Mouse (Mus musculus) liver, postnatal 0 days (tissue): Measurements from ENCODE around the gene Phf23. TPM values are rescaled to one million over a fixed set of nuclear protein-coding genes. Genes with fewer than 3 reads are reported as not detected.

Experiments used
- ATAC-seq: fragments of 200-750 bp; cut with Nextera tagmentation; 2 replicates; pipeline ENCODE4 v1.8.0; 2017; ENCODE audit warnings: mild to moderate bottlenecking, moderate library complexity
- DNase-seq: peaks from one replicate; pipeline ENCODE4 v3.0.0-alpha.2; 2016
- H3K27ac ChIP-seq: fragments of 300-500 bp; sonication (generic); 2 replicates; pipeline ENCODE4 v1.5.1; 2014; ENCODE audit warnings: antibody characterized with exemption, moderate library complexity, mild to moderate bottlenecking, low read depth
- H3K27me3 ChIP-seq: fragments of 300-500 bp; sonication (generic); 2 replicates; pipeline ENCODE4 v1.6.1; 2014; ENCODE audit warnings: low read length, control low read depth, mixed read lengths; ENCODE audit not compliant: insufficient read depth
- H3K36me3 ChIP-seq: fragments of 300-500 bp; sonication (generic); replicated peaks from 2 replicates; pipeline ENCODE4 v1.6.1; 2014; ENCODE audit warnings: mild to moderate bottlenecking, control low read depth, low read length, moderate library complexity, mixed read lengths; ENCODE audit not compliant: insufficient read depth
- H3K4me1 ChIP-seq: fragments of 300-500 bp; sonication (generic); 2 replicates; pipeline ENCODE4 v1.6.1; 2014; ENCODE audit warnings: antibody characterized with exemption, mild to moderate bottlenecking, control low read depth; ENCODE audit not compliant: insufficient read depth
- H3K4me2 ChIP-seq: fragments of 300-500 bp; sonication (generic); 2 replicates; pipeline ENCODE4 v1.6.1; 2014; ENCODE audit warnings: low read depth, mild to moderate bottlenecking, low read length, moderate library complexity, mixed read lengths
- H3K4me3 ChIP-seq: fragments of 300-500 bp; sonication (generic); 2 replicates; pipeline ENCODE4 v1.5.1; 2014; ENCODE audit warnings: low read depth, low read length
- H3K9ac ChIP-seq: fragments of 300-500 bp; sonication (generic); replicated peaks from 2 replicates; pipeline ENCODE4 v1.6.1; 2014; ENCODE audit warnings: mild to moderate bottlenecking, moderate library complexity
- H3K9me3 ChIP-seq: fragments of 300-500 bp; sonication (generic); 2 replicates; pipeline ENCODE4 v1.6.1; 2016; ENCODE audit warnings: mild to moderate bottlenecking, control low read depth, low read length, mixed read lengths
- CTCF ChIP-seq: sonication (generic); IDR thresholded peaks from 2 replicates; pipeline ENCODE4 v1.5.1; 2016; ENCODE audit warnings: antibody characterized with exemption, low read depth
- EP300 ChIP-seq: IDR thresholded peaks from 2 replicates; pipeline ENCODE4 v1.6.1; 2016; ENCODE audit warnings: antibody characterized with exemption, low read depth, mild to moderate bottlenecking
- WGBS: fragments of 180-500 bp; shearing (Covaris S2); extraction: QIAGEN DNeasy Blood & Tissue Kit; methylation state at CpG from one replicate; pipeline ENCODE4 v1.1.7; 2014; ENCODE audit not compliant: insufficient replicate concordance; 5-methylcytosine and 5-hydroxymethylcytosine counted together
- polyA plus RNA-seq: library from polyadenylated mRNA; unstranded; fragments of >200 nt; fragmentation: Nextera tagmentation; extraction: Ambion mirVana; gene quantifications from 2 replicates; pipeline ENCODE4 v1.2.1, GENCODE M21; 2015

Gene Phf23
- polyA plus RNA-seq, 1 experiment from 2014 or later = 19.5 TPM

DNA sequence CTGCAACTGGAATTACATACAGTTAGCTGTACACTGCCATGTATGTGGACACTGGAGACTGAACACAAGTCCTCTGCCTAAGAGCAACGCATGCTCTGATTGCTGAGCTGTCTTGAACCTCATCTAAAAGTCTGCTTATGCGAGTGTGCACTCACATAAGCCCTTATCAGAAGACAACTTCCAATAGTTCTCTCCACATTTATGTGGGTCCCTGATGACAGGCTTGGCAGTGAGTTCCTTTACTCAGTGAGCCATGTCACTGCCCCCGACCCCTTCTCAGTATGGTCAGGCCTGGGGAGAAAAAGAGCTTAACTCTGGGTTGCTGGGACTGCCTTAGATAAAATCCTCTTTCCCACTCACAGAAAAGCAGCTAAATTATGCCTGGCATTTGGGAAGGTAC, 21.1 kb downstream of the Phf23 start, which contains the start of gene Dlg4:
Gene Dlg4 (plus strand): TSS at position 274 of the 400 bp plus-strand sequence.
- Histone ChIP-seq H3K4me3 (no peak within 1 kb of the TSS), H3K36me3 (peaks cover 18% of the 10 kb centered on the region), H3K4me2 (no peak within 1 kb of the TSS), H3K9ac (no peak within 1 kb of the TSS; the same call in 1 of the 2 replicates), H3K9me3 (no peaks in the 10 kb centered on the region), H3K4me1 (peaks cover 22% of the 10 kb centered on the region), H3K27ac (no peak within 1 kb of the TSS), H3K27me3 (no peaks in the 10 kb centered on the region)
- WGBS = 77% methylated on average over 3 of the region's 3 CpGs
- ATAC-seq = no peak
- DNase-seq = no peak
- TF ChIP-seq CTCF (no peak), EP300 (no peak)

DNA sequence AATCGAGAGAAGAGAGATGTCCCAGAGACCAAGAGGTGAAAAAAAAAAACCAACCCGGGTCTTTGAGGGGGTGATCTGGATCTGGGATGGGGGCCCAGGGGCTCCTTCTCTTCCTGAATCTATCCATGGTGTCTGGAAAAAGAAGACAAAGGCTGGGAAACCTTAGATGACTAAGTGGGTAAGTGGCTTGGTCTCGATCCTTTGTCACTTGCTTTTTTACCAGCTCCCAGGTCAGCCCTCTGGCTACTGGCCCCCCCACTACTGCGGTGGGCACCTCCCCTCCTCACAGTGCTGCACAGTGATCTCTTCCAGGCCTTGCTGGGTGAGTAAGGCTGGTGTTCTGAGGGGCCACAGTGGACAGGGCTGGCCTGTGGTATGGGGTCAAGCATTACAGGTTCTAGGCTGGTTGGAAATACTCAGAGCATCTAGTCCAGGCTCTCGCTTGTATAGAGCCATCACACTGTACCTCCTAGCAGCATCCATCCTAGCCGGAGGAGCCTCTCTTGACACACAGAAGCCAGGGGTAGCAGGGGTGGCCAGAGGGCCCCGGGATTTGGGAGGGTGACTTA, 21.7 kb downstream of the Phf23 start:
- ATAC-seq (no peak), DNase-seq (no peak)
- no peak for TF ChIP-seq CTCF
- TF ChIP-seq EP300 = no peak
- Histone ChIP-seq H3K36me3 (peaks cover 12% of the 10 kb centered on the region), H3K9ac (no peak overlapping the region), H3K27me3 (no peaks in the 10 kb centered on the region), H3K9me3 (no peaks in the 10 kb centered on the region), H3K4me2 (no peak overlapping the region), H3K4me1 (peaks cover 22% of the 10 kb centered on the region), H3K27ac (no peak overlapping the region), H3K4me3 (no peak overlapping the region)
- whole genome bisulfite sequencing = 59% methylated on average over 7 of the region's 7 CpGs

DNA sequence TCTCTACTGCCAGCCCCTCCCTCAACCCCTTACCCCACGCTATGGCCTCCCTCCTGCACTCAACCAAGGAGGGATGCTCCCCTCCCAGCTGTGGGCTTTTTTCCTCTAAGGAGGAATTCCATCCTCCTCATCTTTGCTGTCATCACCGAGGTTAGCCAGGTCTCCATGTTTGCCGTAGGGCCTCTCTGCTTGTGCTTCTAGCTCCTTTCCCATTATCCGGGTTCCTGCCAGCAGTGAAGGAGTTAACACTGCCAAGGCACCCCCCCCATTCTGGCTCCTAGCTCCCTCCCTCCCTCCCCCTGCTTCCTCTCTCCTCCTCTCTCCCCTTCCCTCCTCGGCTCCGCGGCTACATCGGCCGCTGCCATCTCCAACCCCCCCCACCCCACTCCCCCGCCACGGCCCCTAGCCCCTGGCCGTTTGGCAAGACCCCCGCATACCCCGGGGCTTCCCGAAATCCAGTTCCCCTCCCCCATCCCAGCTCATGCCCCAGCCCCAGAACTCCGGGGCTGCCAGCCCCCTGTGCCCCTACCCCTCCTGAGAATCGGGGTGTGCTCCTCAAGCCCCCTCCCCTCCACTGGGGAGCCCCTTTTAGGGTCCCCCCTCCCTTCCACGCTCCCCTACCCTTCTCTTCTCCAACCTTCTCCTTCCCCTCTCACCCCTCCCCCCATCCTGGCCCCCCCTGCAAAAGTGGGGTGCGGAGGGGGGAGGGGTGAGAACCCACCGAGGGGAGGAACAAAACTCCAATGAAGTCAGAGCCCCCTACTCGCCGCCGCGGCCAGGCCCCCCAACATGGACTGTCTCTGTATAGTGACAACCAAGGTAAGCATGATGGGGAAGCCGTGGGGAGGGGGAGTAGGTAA, 22.8 kb downstream of the Phf23 start:
- DNase-seq = no peak

GRCm38 (mm10) chr11:70019495-70020021, 24.0 kb downstream of the Phf23 start:
- H3K9ac ChIP-seq = no peak overlapping the region

More for the DNA sequence above, 22.8 kb downstream of the Phf23 start:
- no peak for TF ChIP-seq EP300
- no peak for TF ChIP-seq CTCF
- ATAC-seq = no peak
- Histone ChIP-seq H3K4me3 (peak overlapping the region; percentile 45), H3K9ac (peak overlapping the region; percentile 57), H3K27me3 (0 out of 2 replicates have a peak, but pooled peaks cover 4% of the 10 kb centered on the region), H3K4me2 (peak overlapping the region; percentile 73), H3K27ac (peak overlapping the region; percentile 39; the same call in 1 of the 2 replicates), H3K4me1 (peaks cover 22% of the 10 kb centered on the region), H3K36me3 (peaks cover 2% of the 10 kb centered on the region; the same call in 1 of the 2 replicates), H3K9me3 (no peaks in the 10 kb centered on the region)
- 5% methylated on average over 25 of the region's 25 CpGs for WGBS

GRCm38 (mm10) chr11:70020022-70020631, 24.6 kb downstream of the Phf23 start:
- no peak for ATAC-seq
- no peaks in the 10 kb centered on the region for H3K9me3 ChIP-seq
- 36% methylated on average over 8 of the region's 8 CpGs for WGBS
- no peak overlapping the region for H3K4me3 ChIP-seq
- H3K9ac ChIP-seq = no peak overlapping the region
- H3K27ac ChIP-seq = no peak overlapping the region
- DNase-seq = no peak
- no peaks in the 10 kb centered on the region for H3K36me3 ChIP-seq
- peaks cover 14% of the 10 kb centered on the region; the same call in 1 of the 2 replicates for H3K27me3 ChIP-seq
- H3K4me2 ChIP-seq = 0 out of 2 replicates have a peak overlapping the region, but pooled peaks have one; percentile 76
- TF ChIP-seq CTCF (no peak), EP300 (no peak)
- peaks cover 16% of the 10 kb centered on the region for H3K4me1 ChIP-seq

More at GRCm38 (mm10) chr11:70019495-70020021, 24.0 kb downstream of the Phf23 start:
- Histone ChIP-seq H3K27ac (no peak overlapping the region), H3K9me3 (no peaks in the 10 kb centered on the region), H3K4me2 (no peak overlapping the region), H3K4me1 (peaks cover 20% of the 10 kb centered on the region), H3K36me3 (no peaks in the 10 kb centered on the region), H3K27me3 (peaks cover 14% of the 10 kb centered on the region; the same call in 1 of the 2 replicates), H3K4me3 (no peak overlapping the region)
- DNase-seq (no peak), ATAC-seq (no peak)
- WGBS = 21% methylated on average over 1 of the region's 2 CpGs
- TF ChIP-seq EP300 = no peak
- no peak for TF ChIP-seq CTCF
